Mouse (Mus musculus) erythroblast, embryonic 14.5 days (primary cell): ENCODE results near the gene Pawr.

Source experiments
- GATA1 ChIP-seq: IDR thresholded peaks from 2 replicates; pipeline ENCODE4 v1.6.1; 2012; ENCODE audit warnings: low read length, inconsistent platforms, mixed read lengths
- TAL1 ChIP-seq: IDR thresholded peaks from 3 replicates; pipeline ENCODE4 v1.6.1; 2012; ENCODE audit warnings: low read length, inconsistent platforms, mixed read lengths

DNA sequence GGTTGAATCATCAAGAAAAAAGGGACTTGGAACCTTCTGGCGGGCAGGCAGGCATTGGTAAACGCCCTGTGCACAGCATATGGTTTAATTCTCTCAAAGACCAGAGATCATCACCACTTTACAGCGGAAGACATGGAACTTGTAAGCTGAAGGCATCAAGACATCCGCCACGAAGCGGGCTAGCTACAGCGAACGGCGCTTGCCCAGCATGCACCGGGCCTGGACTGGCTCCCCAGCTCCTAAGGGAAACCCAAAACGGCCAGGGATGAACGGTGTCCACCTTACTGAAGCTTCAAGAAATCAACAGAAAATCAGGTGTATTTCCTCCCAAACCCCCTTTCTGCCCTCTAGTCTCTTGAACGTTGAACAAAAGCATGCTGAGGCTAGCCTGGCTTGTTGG is 33.7 kb upstream of the Pawr start:
- TF ChIP-seq TAL1 (no peak), GATA1 (no peak)
